Mouse (Mus musculus) MEL (cell line): ENCODE results near the gene Atp10a.

Source experiments
- CTCF ChIP-seq, 3 experiments: IDR thresholded peaks in 2 of 3; conservative IDR thresholded peaks in 1 of 3; 2 replicates each; pipeline ENCODE4 v1.5.1; 2011 to 2012; ENCODE audit warnings: low read length in 3 of 3, low read depth in 2 of 3, mild to moderate bottlenecking in 2 of 3, improper control_type of control experiment in 1 of 3, inconsistent platforms in 1 of 3, mixed read lengths in 1 of 3, moderate library complexity in 1 of 3; ENCODE audit not compliant: control insufficient read depth in 1 of 3, insufficient read depth in 1 of 3, poor library complexity in 1 of 3, severe bottlenecking in 1 of 3
- GATA1 ChIP-seq: IDR thresholded peaks from 2 replicates; pipeline ENCODE4 v1.6.1; 2011; ENCODE audit warnings: low read depth, low read length, improper control_type of control experiment
- JUND ChIP-seq: IDR thresholded peaks from 2 replicates; pipeline ENCODE4 v1.6.1; 2011; ENCODE audit warnings: low read depth, mild to moderate bottlenecking, improper control_type of control experiment, low read length
- NELFE ChIP-seq: IDR thresholded peaks from 2 replicates; pipeline ENCODE4 v1.6.1; 2011; ENCODE audit warnings: low read depth, low read length, improper control_type of control experiment
- UBTF ChIP-seq: IDR thresholded peaks from 2 replicates; pipeline ENCODE4 v1.6.1; 2012; ENCODE audit warnings: low read depth, mild to moderate bottlenecking, inconsistent platforms, low read length, improper control_type of control experiment, moderate library complexity, borderline replicate concordance; ENCODE audit not compliant: insufficient read depth

DNA sequence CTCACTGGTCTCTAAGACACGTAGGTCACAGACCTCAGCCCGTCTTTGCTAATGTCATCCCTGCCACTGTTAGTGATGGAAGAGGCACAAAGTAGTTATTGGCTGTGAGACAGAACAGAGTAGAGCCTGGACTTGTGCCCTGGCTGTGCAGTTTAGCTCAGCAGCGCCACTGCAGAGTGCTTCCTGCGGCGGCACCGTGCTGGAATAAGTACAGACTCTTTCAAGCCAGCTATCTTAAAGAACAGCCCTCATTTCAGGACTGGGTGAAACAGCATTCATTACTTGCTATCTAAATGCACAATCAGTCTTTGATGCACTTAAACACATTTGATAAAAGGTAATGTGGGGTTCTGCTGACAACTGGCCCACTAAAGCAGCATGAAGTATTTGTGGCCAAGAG, 111.3 kb downstream of the Atp10a start:
- TF ChIP-seq GATA1 (no peak), UBTF (no peak), CTCF (IDR thresholded peaks at IDR 0.05 in 2 of 3, conservative IDR thresholded peaks at IDR 0.05 in 1 of 3; ENCODE audit: control insufficient read depth in 1 of 3, insufficient read depth in 1 of 3, low read depth in 2 of 3, low read length in 3 of 3, poor library complexity in 1 of 3, severe bottlenecking in 1 of 3) (no peak), NELFE (no peak), JUND (no peak)
